Mouse (Mus musculus) skeletal muscle tissue, adult 2 months (tissue): ENCODE measurements around the gene Lrrtm4.

Experiments
- DNase-seq: peaks from one replicate; pipeline ENCODE4 v3.0.0-alpha.2; 2012; ENCODE audit warnings: low read depth, low spot score

Lrrtm4 gene

GRCm38 (mm10) chr6:80733416-80733815 is 714.7 kb downstream of the Lrrtm4 start:
- DNase-seq, result no peak

- no peak for DNase-seq
These were observed 732.1 kb downstream of the Lrrtm4 start for GRCm38 (mm10) chr6:80750769-80751168.

- no peak for DNase-seq
These were observed 742.0 kb downstream of the Lrrtm4 start for GRCm38 (mm10) chr6:80760641-80761204.

- DNase-seq, result no peak
These were observed 767.6 kb downstream of the Lrrtm4 start for GRCm38 (mm10) chr6:80786282-80786681.

GRCm38 (mm10) chr6:80823753-80824152 is 805.1 kb downstream of the Lrrtm4 start:
- no peak for DNase-seq

- no peak for DNase-seq
These were observed 821.1 kb downstream of the Lrrtm4 start for GRCm38 (mm10) chr6:80839784-80840183.

- no peak for DNase-seq
These were observed 826.6 kb downstream of the Lrrtm4 start for GRCm38 (mm10) chr6:80845294-80845693.

GRCm38 (mm10) chr6:80856910-80857543 is 838.4 kb downstream of the Lrrtm4 start:
- DNase-seq, result no peak
